Mouse (Mus musculus): ENCODE data around the gene Gm45521.
A peak's percentile ranks its signal among the peaks of the same experiment; 100 is the strongest.

The Gm45521 gene

GRCm38 (mm10) chr14:7957049-7957448 is at the start of gene Gm45521:
Gene Gm45521, plus strand, starts transcription at chr14:7957288.
- DNase-seq (ENCODE audit: low spot score) = peak; percentile 48

GRCm38 (mm10) chr14:7909472-7909871 is 47.6 kb upstream of the Gm45521 start:
- DNase-seq (ENCODE audit: low spot score) = no peak

GRCm38 (mm10) chr14:7913842-7914241 is 43.2 kb upstream of the Gm45521 start:
- DNase-seq (ENCODE audit: low spot score) = peak; percentile 31

- peak; percentile 34 for DNase-seq (ENCODE audit: low spot score)
Observed at GRCm38 (mm10) chr14:7914461-7914860, 42.6 kb upstream of the Gm45521 start.

- no peak for DNase-seq (ENCODE audit: low spot score)
Observed at GRCm38 (mm10) chr14:7918150-7918991, 38.7 kb upstream of the Gm45521 start.

- DNase-seq (ENCODE audit: low spot score) = no peak
Observed at GRCm38 (mm10) chr14:7919309-7919708, 37.8 kb upstream of the Gm45521 start.

- no peak for DNase-seq (ENCODE audit: low spot score)
Observed at GRCm38 (mm10) chr14:7919921-7920320, 37.2 kb upstream of the Gm45521 start.

- DNase-seq (ENCODE audit: low spot score) = no peak
Observed at GRCm38 (mm10) chr14:7921459-7921858, 35.6 kb upstream of the Gm45521 start.

- no peak for DNase-seq (ENCODE audit: low spot score)
Observed at GRCm38 (mm10) chr14:7923635-7924034, 33.5 kb upstream of the Gm45521 start.

- no peak for DNase-seq (ENCODE audit: low spot score)
Observed at GRCm38 (mm10) chr14:7928362-7928761, 28.7 kb upstream of the Gm45521 start.

GRCm38 (mm10) chr14:7929029-7929428 is 28.1 kb upstream of the Gm45521 start:
- no peak for DNase-seq (ENCODE audit: low spot score)

GRCm38 (mm10) chr14:7932151-7932550 is 24.9 kb upstream of the Gm45521 start:
- no peak for DNase-seq (ENCODE audit: low spot score)

- DNase-seq (ENCODE audit: low spot score) = no peak
Observed at GRCm38 (mm10) chr14:7934166-7934565, 22.9 kb upstream of the Gm45521 start.

GRCm38 (mm10) chr14:7937052-7937630 is 19.9 kb upstream of the Gm45521 start:
- DNase-seq (ENCODE audit: low spot score) = peak; percentile 78

GRCm38 (mm10) chr14:7938809-7939784 is 18.0 kb upstream of the Gm45521 start:
- DNase-seq (ENCODE audit: low spot score) = no peak

GRCm38 (mm10) chr14:7941413-7941812 is 15.7 kb upstream of the Gm45521 start:
- DNase-seq (ENCODE audit: low spot score) = no peak

GRCm38 (mm10) chr14:7943101-7943800 is 13.8 kb upstream of the Gm45521 start:
- no peak for DNase-seq (ENCODE audit: low spot score)

- no peak for DNase-seq (ENCODE audit: low spot score)
Observed at GRCm38 (mm10) chr14:7943801-7944135, 13.3 kb upstream of the Gm45521 start.

GRCm38 (mm10) chr14:7944349-7945039 is 12.6 kb upstream of the Gm45521 start:
- no peak for DNase-seq (ENCODE audit: low spot score)

GRCm38 (mm10) chr14:7945261-7945660 is 11.8 kb upstream of the Gm45521 start:
- no peak for DNase-seq (ENCODE audit: low spot score)

GRCm38 (mm10) chr14:7951234-7951633 is 5.9 kb upstream of the Gm45521 start:
- DNase-seq (ENCODE audit: low spot score) = no peak

All from embryo, embryonic 10 days (tissue).